Mouse (Mus musculus) spleen, adult 2 months (tissue): Measurements from ENCODE around the gene Ghsr.

ENCODE experiments used
- CTCF ChIP-seq: fragments of 200-500 bp; IDR thresholded peaks from 2 replicates; pipeline ENCODE4 v1.5.1; 2011; ENCODE audit warnings: mild to moderate bottlenecking, inconsistent platforms; ENCODE audit not compliant: insufficient read depth, insufficient read length, insufficient replicate concordance; ENCODE audit errors: extremely low read depth
- POLR2A ChIP-seq: fragments of 200-500 bp; IDR thresholded peaks from 2 replicates; pipeline ENCODE4 v1.6.1; 2011; ENCODE audit warnings: low read depth, low read length, inconsistent platforms

- TF ChIP-seq CTCF (no peak), POLR2A (no peak)
Observed at GRCm38 (mm10) chr3:27370125-27370524, 1.0 kb upstream of the Ghsr start.
